32 mouse cellular contexts compared by ENCODE assay signal in genomic region chr7:43634500-43634899, GRCm38 (mm10). TPM values are rescaled to one million over a fixed set of nuclear protein-coding genes. Genes with fewer than 3 reads are reported as not detected.
"Had no signal": no experiment of that assay in that cellular context is flagged by ENCODE, and none has a peak within 500 bp of the region (broad histone marks: within the 10 kb centered on the region; RNA-seq: fewer than 3 reads in every experiment).

Ceacam18 (plus strand) TSS chr7:43634707.

- ATAC-seq: hindbrain, postnatal 0 days had no signal

- H3K4me1 ChIP-seq: heart, embryonic 10.5 days; heart, embryonic 12.5 days; hindbrain, embryonic 10.5 days; hindbrain, embryonic 12.5 days; kidney, embryonic 15.5 days; limb, embryonic 10.5 days; limb, embryonic 12.5 days; liver, embryonic 13.5 days had no signal

- H3K9ac ChIP-seq: heart, embryonic 12.5 days; hindbrain, embryonic 12.5 days; hindbrain, embryonic 14.5 days; kidney, embryonic 15.5 days; limb, embryonic 12.5 days; liver, embryonic 13.5 days had no signal

- H3K9me3 ChIP-seq: heart, embryonic 10.5 days; heart, embryonic 12.5 days; hindbrain, embryonic 10.5 days; hindbrain, embryonic 12.5 days; kidney, embryonic 15.5 days; limb, embryonic 10.5 days; limb, embryonic 12.5 days; liver, embryonic 13.5 days had no signal

- DNase-seq: gastrocnemius, adult 2 months; gastrocnemius, postnatal 10 days; gastrocnemius, postnatal 36 days; heart, adult 18-20 months; heart, postnatal 10 days; heart, postnatal 4 days; kidney, adult 11 months; kidney, adult 2 months; kidney, adult 9 months; kidney, postnatal 14 days; kidney, postnatal 36 days; liver; liver, embryonic 13.5 days had no signal

- H3K27ac ChIP-seq: gastrocnemius, adult 2 months; heart, embryonic 10.5 days; hindbrain, embryonic 10.5 days; hindbrain, embryonic 12.5 days; hindbrain, embryonic 14.5 days; hindbrain, postnatal 0 days; kidney, embryonic 15.5 days; kidney, postnatal 0 days; layer of hippocampus, adult 2 months; left cerebral cortex, adult 2 months; limb, embryonic 10.5 days; limb, embryonic 12.5 days; liver, embryonic 13.5 days had no signal

- H3K27me3 ChIP-seq: heart, embryonic 12.5 days; hindbrain, embryonic 12.5 days; kidney, embryonic 15.5 days; limb, embryonic 12.5 days; liver, embryonic 13.5 days had no signal

- H3K4me3 ChIP-seq: gastrocnemius, adult 2 months; heart, embryonic 10.5 days; heart, embryonic 12.5 days; hindbrain, embryonic 10.5 days; hindbrain, embryonic 12.5 days; kidney, embryonic 15.5 days; layer of hippocampus, adult 2 months; left cerebral cortex, adult 2 months; limb, embryonic 10.5 days; limb, embryonic 12.5 days; liver, embryonic 13.5 days had no signal

- H3K4me2 ChIP-seq: heart, embryonic 12.5 days; hindbrain, embryonic 12.5 days; hindbrain, embryonic 14.5 days; kidney, embryonic 15.5 days; limb, embryonic 12.5 days; liver, embryonic 11.5 days; liver, embryonic 13.5 days had no signal

- H3K36me3 ChIP-seq: heart, embryonic 10.5 days; heart, embryonic 12.5 days; hindbrain, embryonic 10.5 days; hindbrain, embryonic 12.5 days; kidney, embryonic 15.5 days; limb, embryonic 10.5 days; limb, embryonic 12.5 days; liver, embryonic 13.5 days had no signal

RNA-seq across cellular contexts. Expression of gene Ceacam18, which starts in this region (rescaled TPM):
- total RNA-seq: gastrocnemius, adult 2 months; gastrocnemius, postnatal 10 days; gastrocnemius, postnatal 36 days; heart, adult 18-20 months; heart, adult 8-10 months; heart, postnatal 10 days; heart, postnatal 25 days; heart, postnatal 4 days; hindbrain, postnatal 0 days; layer of hippocampus, adult 2 months; left cerebral cortex, adult 2 months; left cerebral cortex, postnatal 36 days had no signal
- polyA plus RNA-seq: frontal cortex, adult 2 months; heart, embryonic 10.5 days; heart, embryonic 12.5 days; heart, embryonic 14.5 days; hindbrain, embryonic 10.5 days; hindbrain, embryonic 12.5 days; hindbrain, embryonic 14.5 days; kidney, adult 2 months; kidney, embryonic 15.5 days; kidney, postnatal 0 days; limb, embryonic 10.5 days; limb, embryonic 12.5 days; limb, embryonic 14.5 days; liver, embryonic 11.5 days; liver, embryonic 13.5 days had no signal
